Comparison of ENCODE assay signal across 7 mouse cellular contexts in genomic region chrX:18442066-18442465, GRCm38 (mm10). TPM values are rescaled to one million over a fixed set of nuclear protein-coding genes. Genes with fewer than 3 reads are reported as not detected.
DNase-seq lines count a peak whose midpoint lies in the region; ATAC-seq and TF ChIP-seq lines count a peak whose summit lies in the region.

No protein-coding gene starts in this region.

- H3K9me3 ChIP-seq in forebrain, postnatal 0 days (ENCODE audit: low read length) = no peaks in the 10 kb centered on the region
- H3K9me3 ChIP-seq in kidney, postnatal 0 days (replicated peaks; ENCODE audit: low read length) = no peaks in the 10 kb centered on the region
- H3K9me3 ChIP-seq in limb, embryonic 14.5 days (ENCODE audit: control insufficient read depth, low read length) = no peaks in the 10 kb centered on the region

- H3K4me1 ChIP-seq in forebrain, postnatal 0 days (ENCODE audit: insufficient read depth) = no peaks in the 10 kb centered on the region
- no peaks in the 10 kb centered on the region for H3K4me1 ChIP-seq in kidney, postnatal 0 days (replicated peaks; ENCODE audit: insufficient read depth, low read length)
- no peaks in the 10 kb centered on the region for H3K4me1 ChIP-seq in limb, embryonic 14.5 days (ENCODE audit: control insufficient read depth, insufficient read depth, low read length)

- H3K36me3 ChIP-seq in forebrain, postnatal 0 days (ENCODE audit: insufficient read depth) = no peaks in the 10 kb centered on the region
- H3K36me3 ChIP-seq in kidney, postnatal 0 days (ENCODE audit: insufficient read depth, low read length) = no peaks in the 10 kb centered on the region
- H3K36me3 ChIP-seq in limb, embryonic 14.5 days (ENCODE audit: control insufficient read depth, insufficient read depth, low read length) = no peaks in the 10 kb centered on the region

- DNase-seq in 3T3-L1 (ENCODE audit: low read depth, low spot score) = peak; percentile 90
- peak; percentile 31 for DNase-seq in CD4-positive helper T cell, adult 2 months (ENCODE audit: low read depth, low spot score)
- DNase-seq in c-Kit-positive CD71-positive TER-119-negative erythroid progenitor cells, embryonic 14.5 days (ENCODE audit: low read depth) = peak; percentile 9
- DNase-seq in forebrain, postnatal 0 days = peak; percentile 78
- DNase-seq in kidney, postnatal 0 days (ENCODE audit: low spot score) = peak; percentile 67
- DNase-seq in limb, embryonic 14.5 days (ENCODE audit: low spot score) = peak; percentile 84
- DNase-seq in retina, postnatal 7 days (ENCODE audit: low read depth, low spot score) = peak; percentile 64

- 31% methylated on average over 5 of the region's 5 CpGs for WGBS in forebrain, postnatal 0 days
- 33% methylated on average over 5 of the region's 5 CpGs for WGBS in kidney, postnatal 0 days
- WGBS in limb, embryonic 14.5 days = 34% methylated on average over 5 of the region's 5 CpGs

- TF ChIP-seq CTCF in forebrain, postnatal 0 days (IDR thresholded peaks at IDR 0.05; ENCODE audit: low read depth) = peak; percentile 70
- TF ChIP-seq CTCF in kidney, postnatal 0 days (IDR thresholded peaks at IDR 0.05; ENCODE audit: low read depth) = peak; percentile 81

- no peak overlapping the region for H3K27ac ChIP-seq in forebrain, postnatal 0 days (ENCODE audit: low read depth, low read length)
- H3K27ac ChIP-seq in kidney, postnatal 0 days = no peak overlapping the region
- H3K27ac ChIP-seq in limb, embryonic 14.5 days (replicated peaks; ENCODE audit: low read depth, low read length) = no peak overlapping the region

- H3K27me3 ChIP-seq in forebrain, postnatal 0 days (ENCODE audit: insufficient read depth, low read length) = no peaks in the 10 kb centered on the region
- H3K27me3 ChIP-seq in kidney, postnatal 0 days (ENCODE audit: insufficient read depth, low read length) = no peaks in the 10 kb centered on the region
- H3K27me3 ChIP-seq in limb, embryonic 14.5 days (ENCODE audit: control insufficient read depth, insufficient read depth, low read length) = no peaks in the 10 kb centered on the region

- H3K4me2 ChIP-seq in forebrain, postnatal 0 days (ENCODE audit: low read depth) = no peak overlapping the region
- no peak overlapping the region for H3K4me2 ChIP-seq in kidney, postnatal 0 days (ENCODE audit: low read length)
- H3K4me2 ChIP-seq in limb, embryonic 14.5 days (replicated peaks; ENCODE audit: low read depth, low read length, severe bottlenecking) = no peak overlapping the region

- no peak overlapping the region for H3K4me3 ChIP-seq in forebrain, postnatal 0 days (ENCODE audit: low read depth, low read length)
- no peak overlapping the region for H3K4me3 ChIP-seq in kidney, postnatal 0 days (replicated peaks; ENCODE audit: low read depth, low read length)
- H3K4me3 ChIP-seq in limb, embryonic 14.5 days (replicated peaks; ENCODE audit: low read length) = no peak overlapping the region

- ATAC-seq in forebrain, postnatal 0 days = peak; percentile 71
- ATAC-seq in kidney, postnatal 0 days (replicated peaks; ENCODE audit: low FRiP score, low read depth) = no peak
- ATAC-seq in limb, embryonic 14.5 days (ENCODE audit: low FRiP score, low read depth) = no peak

- H3K9ac ChIP-seq in forebrain, postnatal 0 days = no peak overlapping the region
- no peak overlapping the region for H3K9ac ChIP-seq in kidney, postnatal 0 days (ENCODE audit: low read depth, low read length)
- H3K9ac ChIP-seq in limb, embryonic 14.5 days (ENCODE audit: low read depth, low read length, severe bottlenecking) = no peak overlapping the region

- TF ChIP-seq POLR2A in limb, embryonic 14.5 days (IDR thresholded peaks at IDR 0.05; ENCODE audit: borderline replicate concordance, extremely low read depth, insufficient read depth, insufficient read length) = no peak

RNA-seq across cellular contexts. Expression of gene 4930578C19Rik, which starts 19.1 kb away (rescaled TPM):
- total RNA-seq in forebrain, postnatal 0 days (2014; rRNA removed) = 0.85 and 1.8 TPM in 2 replicates
- polyA plus RNA-seq in forebrain, postnatal 0 days (2015; fragmentation: Nextera tagmentation; extraction: Ambion mirVana) = 0.45 and 0.53 TPM in 2 replicates
- 0.79 TPM in 2 replicates for polyA plus RNA-seq in kidney, postnatal 0 days (2015; fragmentation: Nextera tagmentation; extraction: Ambion mirVana)
- polyA plus RNA-seq in limb, embryonic 14.5 days (2012; rRNA removed) = 1.6 and 1.7 TPM in 2 replicates
- polyA plus RNA-seq in limb, embryonic 14.5 days (2014; fragmentation: Nextera tagmentation; extraction: Ambion mirVana) = 0.95 and 1.1 TPM in 2 replicates

Comparison
In these comparisons a context has a peak if more than half of its experiments do, and no peak if none do; other contexts are left out.
1. DNase-seq: peak in every context shown above with its lines; median percentile 90 in 3T3-L1; 84 in limb, embryonic 14.5 days; 78 in forebrain, postnatal 0 days; 67 in kidney, postnatal 0 days; 64 in retina, postnatal 7 days; 31 in CD4-positive helper T cell, adult 2 months; 9 in c-Kit-positive CD71-positive TER-119-negative erythroid progenitor cells, embryonic 14.5 days.